Mouse (Mus musculus): Measurements from ENCODE around the gene Odf3l2. TPM values are rescaled to one million over a fixed set of nuclear protein-coding genes. Genes with fewer than 3 reads are reported as not detected.

Odf3l2 gene
- total RNA-seq (2014; rRNA removed; ENCODE audit: low replicate concordance) = not detected in 2 replicates
- polyA plus RNA-seq (2015; fragmentation: Nextera tagmentation; extraction: Ambion mirVana) = not detected in 2 replicates

GRCm38 (mm10) chr10:79645711-79646110, at the start of gene Odf3l2:
Odf3l2 (minus strand) TSS chr10:79645738.
- WGBS = 53% methylated on average over 8 of the region's 8 CpGs
- Histone ChIP-seq H3K9me3 (replicated peaks; ENCODE audit: control insufficient read depth, low read length) (no peaks in the 10 kb centered on the region), H3K27ac (ENCODE audit: low read depth) (no peak within 1 kb of the TSS), H3K4me2 (ENCODE audit: low read depth, low read length) (no peak within 1 kb of the TSS), H3K9ac (replicated peaks; ENCODE audit: low read depth, low read length) (no peak within 1 kb of the TSS), H3K36me3 (replicated peaks; ENCODE audit: control insufficient read depth, insufficient read depth, low read length) (no peaks in the 10 kb centered on the region), H3K4me3 (ENCODE audit: low read depth, low read length) (no peak within 1 kb of the TSS), H3K4me1 (ENCODE audit: control insufficient read depth, insufficient read depth) (no peaks in the 10 kb centered on the region), H3K27me3 (ENCODE audit: control insufficient read depth, insufficient read depth, low read length) (no peaks in the 10 kb centered on the region)
- no peak for TF ChIP-seq EP300 (IDR thresholded peaks at IDR 0.05; ENCODE audit: low read depth)
- no peak for TF ChIP-seq CTCF (IDR thresholded peaks at IDR 0.05; ENCODE audit: low read depth)
- DNase-seq (ENCODE audit: low spot score) = no peak
- ATAC-seq (ENCODE audit: insufficient read depth, low read depth) = no peak

- 0 out of 2 replicates have a peak, but pooled peaks cover under 1% of the 10 kb centered on the region for H3K36me3 ChIP-seq (replicated peaks; ENCODE audit: control insufficient read depth, insufficient read depth, low read length)
- ATAC-seq (ENCODE audit: insufficient read depth, low read depth) (peak; percentile 31), DNase-seq (ENCODE audit: low spot score) (no peak)
- no peak overlapping the region for H3K4me2 ChIP-seq (ENCODE audit: low read depth, low read length)
- H3K4me1 ChIP-seq (ENCODE audit: control insufficient read depth, insufficient read depth) = peaks cover 23% of the 10 kb centered on the region
- TF ChIP-seq CTCF (IDR thresholded peaks at IDR 0.05; ENCODE audit: low read depth) (no peak), EP300 (IDR thresholded peaks at IDR 0.05; ENCODE audit: low read depth) (no peak)
- H3K9ac ChIP-seq (replicated peaks; ENCODE audit: low read depth, low read length) = no peak overlapping the region
- 38% methylated on average over 6 of the region's 6 CpGs for whole genome bisulfite sequencing
- H3K27me3 ChIP-seq (ENCODE audit: control insufficient read depth, insufficient read depth, low read length) = no peaks in the 10 kb centered on the region
- H3K9me3 ChIP-seq (replicated peaks; ENCODE audit: control insufficient read depth, low read length) = no peaks in the 10 kb centered on the region
- no peak overlapping the region for H3K4me3 ChIP-seq (ENCODE audit: low read depth, low read length)
- peak overlapping the region; percentile 86 for H3K27ac ChIP-seq (ENCODE audit: low read depth)
Observed at GRCm38 (mm10) chr10:79694379-79694655, 48.8 kb upstream of the Odf3l2 start.

- TF ChIP-seq CTCF (IDR thresholded peaks at IDR 0.05; ENCODE audit: low read depth) = no peak
- TF ChIP-seq EP300 (IDR thresholded peaks at IDR 0.05; ENCODE audit: low read depth) = no peak
- Histone ChIP-seq H3K9ac (replicated peaks; ENCODE audit: low read depth, low read length) (no peak overlapping the region), H3K9me3 (replicated peaks; ENCODE audit: control insufficient read depth, low read length) (no peaks in the 10 kb centered on the region), H3K4me1 (ENCODE audit: control insufficient read depth, insufficient read depth) (peaks cover 23% of the 10 kb centered on the region), H3K27ac (ENCODE audit: low read depth) (peak overlapping the region; percentile 86), H3K27me3 (ENCODE audit: control insufficient read depth, insufficient read depth, low read length) (no peaks in the 10 kb centered on the region), H3K36me3 (replicated peaks; ENCODE audit: control insufficient read depth, insufficient read depth, low read length) (peaks cover 6% of the 10 kb centered on the region), H3K4me3 (ENCODE audit: low read depth, low read length) (no peak overlapping the region), H3K4me2 (ENCODE audit: low read depth, low read length) (no peak overlapping the region)
- DNase-seq (ENCODE audit: low spot score) (no peak), ATAC-seq (ENCODE audit: insufficient read depth, low read depth) (no peak)
- 55% methylated on average over 12 of the region's 12 CpGs for WGBS
Observed at GRCm38 (mm10) chr10:79693580-79694378, 48.2 kb upstream of the Odf3l2 start.

DNA sequence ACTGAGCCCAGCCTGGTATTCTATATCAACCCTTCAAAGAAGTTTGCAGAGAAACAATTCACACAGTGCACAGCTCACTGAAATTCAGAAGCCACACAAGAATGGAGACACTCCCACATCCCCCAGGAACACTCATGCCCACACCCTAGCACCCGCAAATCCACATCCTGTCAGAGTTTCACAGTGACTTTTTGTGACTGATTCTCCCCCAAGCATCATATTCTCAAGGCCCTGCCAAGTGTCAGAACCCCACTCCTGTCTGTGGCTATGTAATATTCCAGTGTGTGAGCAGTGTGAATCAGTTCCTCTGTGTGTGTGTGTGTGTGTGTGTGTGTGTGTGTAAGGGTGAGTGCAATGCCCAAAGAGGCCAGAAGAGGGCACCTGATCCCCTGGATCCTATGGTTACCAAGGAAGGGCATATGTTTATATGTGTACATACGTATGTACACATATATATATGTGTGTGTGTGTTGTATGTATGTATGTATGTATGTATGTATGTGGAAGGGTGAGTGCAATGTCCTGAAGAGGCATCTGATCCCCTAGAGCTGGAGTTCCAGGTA, 46.5 kb upstream of the Odf3l2 start:
- H3K4me2 ChIP-seq (ENCODE audit: low read depth, low read length) = no peak overlapping the region
- no peak for ATAC-seq (ENCODE audit: insufficient read depth, low read depth)
- peaks cover 24% of the 10 kb centered on the region for H3K4me1 ChIP-seq (ENCODE audit: control insufficient read depth, insufficient read depth)
- no peak overlapping the region for H3K4me3 ChIP-seq (ENCODE audit: low read depth, low read length)
- H3K36me3 ChIP-seq (replicated peaks; ENCODE audit: control insufficient read depth, insufficient read depth, low read length) = peaks cover 23% of the 10 kb centered on the region
- no peak overlapping the region for H3K9ac ChIP-seq (replicated peaks; ENCODE audit: low read depth, low read length)
- peak; percentile 29; the same call in 1 of the 2 replicates for TF ChIP-seq CTCF (IDR thresholded peaks at IDR 0.05; ENCODE audit: low read depth)
- TF ChIP-seq EP300 (IDR thresholded peaks at IDR 0.05; ENCODE audit: low read depth) = no peak
- no peak for DNase-seq (ENCODE audit: low spot score)
- H3K27me3 ChIP-seq (ENCODE audit: control insufficient read depth, insufficient read depth, low read length) = no peaks in the 10 kb centered on the region
- WGBS = 94% methylated on average over 2 of the region's 2 CpGs
- H3K27ac ChIP-seq (ENCODE audit: low read depth) = no peak overlapping the region
- H3K9me3 ChIP-seq (replicated peaks; ENCODE audit: control insufficient read depth, low read length) = no peaks in the 10 kb centered on the region

GRCm38 (mm10) chr10:79689178-79689577, 43.6 kb upstream of the Odf3l2 start:
- no peak overlapping the region for H3K4me2 ChIP-seq (ENCODE audit: low read depth, low read length)
- H3K4me1 ChIP-seq (ENCODE audit: control insufficient read depth, insufficient read depth) = peaks cover 19% of the 10 kb centered on the region
- no peaks in the 10 kb centered on the region for H3K9me3 ChIP-seq (replicated peaks; ENCODE audit: control insufficient read depth, low read length)
- H3K27ac ChIP-seq (ENCODE audit: low read depth) = no peak overlapping the region
- peaks cover 50% of the 10 kb centered on the region for H3K36me3 ChIP-seq (replicated peaks; ENCODE audit: control insufficient read depth, insufficient read depth, low read length)
- DNase-seq (ENCODE audit: low spot score) = no peak
- TF ChIP-seq CTCF (IDR thresholded peaks at IDR 0.05; ENCODE audit: low read depth) (no peak), EP300 (IDR thresholded peaks at IDR 0.05; ENCODE audit: low read depth) (no peak)
- WGBS = 91% methylated on average over 3 of the region's 3 CpGs
- ATAC-seq (ENCODE audit: insufficient read depth, low read depth) = no peak
- H3K4me3 ChIP-seq (ENCODE audit: low read depth, low read length) = no peak overlapping the region
- no peak overlapping the region for H3K9ac ChIP-seq (replicated peaks; ENCODE audit: low read depth, low read length)
- H3K27me3 ChIP-seq (ENCODE audit: control insufficient read depth, insufficient read depth, low read length) = no peaks in the 10 kb centered on the region

Data from heart, postnatal 0 days (tissue).